Mouse (Mus musculus) retina, postnatal 1 day (tissue): ENCODE data around the gene Kctd4.

Experiments used
- DNase-seq: peaks from one replicate; pipeline ENCODE4 v3.0.0-alpha.2; 2012

Kctd4 gene

GRCm38 (mm10) chr14:75992371-75992770, 37.6 kb downstream of the Kctd4 start:
- DNase-seq: no peak

GRCm38 (mm10) chr14:75998082-75998481, 43.3 kb downstream of the Kctd4 start:
- no peak for DNase-seq

GRCm38 (mm10) chr14:76001781-76002180, 47.0 kb downstream of the Kctd4 start:
- no peak for DNase-seq

GRCm38 (mm10) chr14:76005011-76005410, 50.2 kb downstream of the Kctd4 start:
- peak; percentile 69 for DNase-seq

GRCm38 (mm10) chr14:76008174-76008573, 53.4 kb downstream of the Kctd4 start:
- no peak for DNase-seq

DNA sequence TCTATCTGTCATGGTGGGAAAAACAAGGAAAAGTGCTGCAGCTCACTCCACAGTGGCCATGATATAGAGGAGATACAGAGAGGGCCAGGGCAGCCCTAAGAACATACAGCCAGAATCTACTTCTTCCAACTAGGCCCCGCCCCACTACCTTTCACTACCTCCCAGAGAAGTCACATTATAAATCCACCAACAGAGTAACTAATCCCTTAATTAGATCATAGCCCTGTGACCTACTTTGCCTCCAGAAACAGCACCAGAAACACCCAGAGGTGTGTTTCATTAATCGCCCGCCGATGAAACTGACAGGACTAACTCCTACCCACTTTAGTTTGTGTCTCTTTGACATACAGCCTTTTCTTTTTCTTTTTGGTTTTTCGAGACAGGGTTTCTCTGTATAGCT, 54.4 kb downstream of the Kctd4 start:
- DNase-seq: peak; percentile 67

DNA sequence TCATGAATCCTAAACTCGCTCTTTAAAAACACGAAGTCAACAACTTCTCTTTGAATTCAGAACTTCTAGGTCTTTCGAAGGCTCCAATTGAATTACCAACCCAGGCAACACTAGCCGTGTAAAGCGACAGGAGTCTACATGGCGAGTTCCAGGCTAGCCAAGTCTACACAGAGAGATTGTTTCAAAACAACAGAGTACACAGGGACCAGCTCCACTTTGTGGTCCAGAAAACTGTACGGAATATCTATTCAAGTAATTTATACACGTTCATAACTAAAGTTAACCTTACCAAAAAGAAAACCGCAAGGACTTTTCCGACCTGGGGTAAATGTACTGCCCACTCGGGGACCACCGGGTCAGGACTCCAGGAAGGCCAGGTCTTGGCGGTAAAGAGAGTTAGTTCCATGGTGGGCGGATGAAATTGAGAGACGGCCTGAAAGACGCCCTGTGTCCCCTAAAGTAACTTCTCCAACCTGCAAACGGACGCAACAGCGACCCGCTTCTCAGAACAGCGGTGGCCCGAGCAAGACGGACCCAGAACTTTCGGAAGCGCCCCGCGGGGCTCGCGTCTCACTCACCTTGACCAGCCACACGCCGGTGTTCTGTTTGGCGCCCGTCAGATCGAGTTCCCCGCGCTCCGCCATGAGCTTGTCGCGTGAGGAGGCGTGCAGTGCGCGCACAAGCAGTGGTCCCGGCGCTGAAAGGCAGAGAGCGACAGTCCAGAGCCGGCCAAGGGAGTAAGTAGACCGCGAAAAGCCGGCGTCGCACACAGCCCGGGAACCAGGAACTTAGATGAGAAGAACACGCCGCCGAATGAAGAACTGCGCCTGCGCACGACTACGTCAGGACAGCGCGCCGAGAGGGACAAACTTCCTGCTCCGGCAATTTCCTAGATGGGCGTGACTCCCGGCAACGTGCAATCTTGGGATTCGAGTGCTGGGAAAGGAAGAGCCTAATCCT, 55.6 kb downstream of the Kctd4 start, which contains the start of gene Gtf2f2:
Gene Gtf2f2, minus strand, starts transcription at position 764 of the 960 bp plus-strand sequence.
- peak; percentile 97 for DNase-seq

DNA sequence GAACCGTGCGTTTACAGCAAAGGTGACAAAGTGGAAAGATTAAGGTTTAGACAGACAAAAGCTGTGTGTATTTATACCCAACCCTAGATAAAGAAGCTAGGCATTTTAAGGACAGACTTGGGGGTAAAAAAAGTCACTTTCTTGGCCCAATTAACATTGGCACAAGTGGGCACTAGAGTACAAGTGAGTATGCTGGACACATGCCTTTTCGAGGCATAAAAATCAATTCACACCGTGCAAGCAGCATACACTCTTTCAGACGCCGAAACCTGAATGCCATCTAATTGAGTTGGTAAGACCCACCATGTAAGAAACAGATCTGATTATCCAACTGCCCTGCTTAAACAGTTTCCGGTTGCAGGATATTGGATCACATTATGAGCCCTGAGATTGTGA, 56.3 kb downstream of the Kctd4 start:
- no peak for DNase-seq

GRCm38 (mm10) chr14:76014331-76014730, 59.5 kb downstream of the Kctd4 start:
- DNase-seq: no peak
